Mouse (Mus musculus) G1E (cell line): Measurements from ENCODE around the gene Acsl6. TPM values are rescaled to one million over a fixed set of nuclear protein-coding genes. Genes with fewer than 3 reads are reported as not detected.

Source experiments
- ATAC-seq: 2 replicates; pipeline ENCODE4 v1.8.0; 2016; ENCODE audit warnings: mild to moderate bottlenecking; ENCODE audit not compliant: insufficient number of reproducible peaks, poor library complexity, low FRiP score, severe bottlenecking; ENCODE audit errors: extremely low read depth
- DNase-seq: peaks from one replicate; pipeline ENCODE4 v3.0.0; 2012; ENCODE audit warnings: low spot score
- H3K27me3 ChIP-seq: 2 replicates; pipeline ENCODE4 v1.6.1; 2012; ENCODE audit warnings: mild to moderate bottlenecking, low read length, inconsistent platforms; ENCODE audit not compliant: insufficient read depth
- H3K36me3 ChIP-seq: replicated peaks from 2 replicates; pipeline ENCODE3; 2012; ENCODE audit warnings: mild to moderate bottlenecking, inconsistent platforms
- H3K4me1 ChIP-seq: 2 replicates; pipeline ENCODE4 v1.6.1; 2012; ENCODE audit warnings: low read depth, low read length, inconsistent platforms, mixed read lengths; ENCODE audit not compliant: insufficient read depth
- H3K4me3 ChIP-seq: 2 replicates; pipeline ENCODE4 v1.5.1; 2012; ENCODE audit warnings: low read depth, mild to moderate bottlenecking, inconsistent platforms, low read length, moderate library complexity, mixed read lengths
- H3K9me3 ChIP-seq: replicated peaks from 2 replicates; pipeline ENCODE4 v1.6.1; 2012; ENCODE audit warnings: inconsistent platforms
- CTCF ChIP-seq: IDR thresholded peaks from 2 replicates; pipeline ENCODE4 v1.5.1; 2012; ENCODE audit warnings: low read depth, low read length, inconsistent platforms, mixed read lengths
- GATA1 ChIP-seq: IDR thresholded peaks from 2 replicates; pipeline ENCODE4 v1.6.1; 2012; ENCODE audit warnings: borderline replicate concordance, low read length, inconsistent platforms, mixed read lengths
- GATA2 ChIP-seq: IDR thresholded peaks from 2 replicates; pipeline ENCODE4 v1.6.1; 2012; ENCODE audit warnings: low read depth, low read length, inconsistent platforms, borderline replicate concordance
- POLR2AphosphoS5 ChIP-seq: IDR thresholded peaks from 2 replicates; pipeline ENCODE4 v1.6.1; 2012; ENCODE audit warnings: low read depth, low read length, inconsistent platforms; ENCODE audit not compliant: insufficient replicate concordance
- TAL1 ChIP-seq: conservative IDR thresholded peaks from 2 replicates; pipeline ENCODE4 v1.6.1; 2012; ENCODE audit warnings: low read depth, low read length, inconsistent platforms, mixed read lengths
- polyA plus RNA-seq: library from polyadenylated mRNA; stranded (reverse); fragments of >175 nt; gene quantifications from 2 replicates; pipeline ENCODE4 v1.2.3, GENCODE M21; 2012
- total RNA-seq, 2 experiments: library from RNA; stranded (forward) in 1 of 2; stranded (reverse) in 1 of 2; fragments of 200-1000 nt in 1 of 2; fragments of >200 nt in 1 of 2; fragmentation: Nextera tagmentation in 1 of 2; gene quantifications; 2 replicates each; pipeline ENCODE4 v1.2.3; 2014 to 2017

The Acsl6 gene
- total and polyA plus RNA-seq, 3 experiments: 0.11 TPM; not detected in 2

- no peak for TF ChIP-seq POLR2AphosphoS5
- Histone ChIP-seq H3K36me3 (no peaks in the 10 kb centered on the region), H3K4me1 (no peaks in the 10 kb centered on the region), H3K27me3 (peaks cover 2% of the 10 kb centered on the region; the same call in 1 of the 2 replicates), H3K9me3 (no peaks in the 10 kb centered on the region), H3K4me3 (no peak overlapping the region)
- ATAC-seq (no peak), DNase-seq (no peak)
Observed at GRCm38 (mm10) chr11:54304471-54304873, 874 bp downstream of the Acsl6 start.

- no peak overlapping the region for H3K4me3 ChIP-seq
- ATAC-seq: no peak
- no peaks in the 10 kb centered on the region for H3K36me3 ChIP-seq
- TF ChIP-seq CTCF (no peak), GATA2 (no peak), GATA1 (no peak), TAL1 (no peak), POLR2AphosphoS5 (no peak)
- H3K9me3 ChIP-seq: no peaks in the 10 kb centered on the region
- H3K27me3 ChIP-seq: peaks cover 4% of the 10 kb centered on the region; the same call in 1 of the 2 replicates
- DNase-seq: no peak
- no peaks in the 10 kb centered on the region for H3K4me1 ChIP-seq
Observed at GRCm38 (mm10) chr11:54305331-54305730, 1.7 kb downstream of the Acsl6 start.

- no peak for DNase-seq
- no peaks in the 10 kb centered on the region for H3K36me3 ChIP-seq
- no peak overlapping the region for H3K4me3 ChIP-seq
- H3K9me3 ChIP-seq: no peaks in the 10 kb centered on the region
- ATAC-seq: no peak
- no peak for TF ChIP-seq TAL1
- no peak for TF ChIP-seq CTCF
- TF ChIP-seq GATA1: no peak
- no peak for TF ChIP-seq GATA2
- no peak for TF ChIP-seq POLR2AphosphoS5
- no peaks in the 10 kb centered on the region for H3K4me1 ChIP-seq
- peaks cover 2% of the 10 kb centered on the region; the same call in 1 of the 2 replicates for H3K27me3 ChIP-seq
Observed at GRCm38 (mm10) chr11:54307139-54307816, 3.7 kb downstream of the Acsl6 start.

- DNase-seq: no peak
- Histone ChIP-seq H3K36me3 (no peaks in the 10 kb centered on the region), H3K9me3 (no peaks in the 10 kb centered on the region), H3K4me3 (no peak overlapping the region), H3K4me1 (no peaks in the 10 kb centered on the region), H3K27me3 (peaks cover 2% of the 10 kb centered on the region; the same call in 1 of the 2 replicates)
- ATAC-seq: no peak
- no peak for TF ChIP-seq POLR2AphosphoS5
- TF ChIP-seq CTCF: no peak
- no peak for TF ChIP-seq TAL1
- TF ChIP-seq GATA1: no peak
- no peak for TF ChIP-seq GATA2
Observed at GRCm38 (mm10) chr11:54310588-54310987, 7.0 kb downstream of the Acsl6 start.

GRCm38 (mm10) chr11:54312021-54312420 is 8.4 kb downstream of the Acsl6 start:
- H3K4me3 ChIP-seq: no peak overlapping the region
- H3K4me1 ChIP-seq: no peaks in the 10 kb centered on the region
- no peak for DNase-seq
- H3K9me3 ChIP-seq: no peaks in the 10 kb centered on the region
- H3K36me3 ChIP-seq: no peaks in the 10 kb centered on the region
- TF ChIP-seq GATA2 (no peak), CTCF (no peak), GATA1 (no peak), TAL1 (no peak), POLR2AphosphoS5 (no peak)
- no peak for ATAC-seq
- peaks cover 6% of the 10 kb centered on the region; the same call in 1 of the 2 replicates for H3K27me3 ChIP-seq

GRCm38 (mm10) chr11:54312603-54313002 is 9.0 kb downstream of the Acsl6 start:
- Histone ChIP-seq H3K36me3 (no peaks in the 10 kb centered on the region), H3K27me3 (peaks cover 6% of the 10 kb centered on the region; the same call in 1 of the 2 replicates), H3K4me1 (no peaks in the 10 kb centered on the region), H3K9me3 (no peaks in the 10 kb centered on the region), H3K4me3 (no peak overlapping the region)
- DNase-seq: no peak
- no peak for TF ChIP-seq GATA2
- TF ChIP-seq TAL1: no peak
- ATAC-seq: no peak
